Mouse (Mus musculus) MEL (cell line): ENCODE measurements at regions not wholly inside any gene's neighbourhood (a gene's known extent, or its start where the extent isn't known, plus 50 kb on each side); places are given as distances from the start of the nearest gene placed in this dataset.

ENCODE experiments used
- DNase-seq: peaks from one replicate; pipeline ENCODE4 v3.0.0; 2011; ENCODE audit warnings: low read depth, low spot score
- H3K27ac ChIP-seq: 2 replicates; pipeline ENCODE4 v1.5.1; 2012; ENCODE audit warnings: low read depth, mild to moderate bottlenecking, control low read depth, low read length, moderate library complexity; ENCODE audit not compliant: control insufficient read depth
- H3K27me3 ChIP-seq, 2 experiments: fragments of 150-350 bp in 1 of 2; sonication (generic) in 1 of 2; 2 replicates each; pipeline ENCODE4 v1.6.1; 2012; ENCODE audit warnings: low read length in 2 of 2, mild to moderate bottlenecking in 2 of 2, improper control_type of control experiment in 1 of 2, moderate library complexity in 1 of 2; ENCODE audit not compliant: insufficient read depth in 2 of 2, control insufficient read depth in 1 of 2
- H3K36me3 ChIP-seq, 2 experiments: 2 replicates each; pipeline ENCODE4 v1.6.1; 2012 to 2014; ENCODE audit warnings: low read length in 2 of 2, improper control_type of control experiment in 1 of 2, inconsistent platforms in 1 of 2, mild to moderate bottlenecking in 1 of 2; ENCODE audit not compliant: insufficient read depth in 2 of 2, control insufficient read depth in 1 of 2
- H3K4me1 ChIP-seq, 2 experiments: fragments of 150-350 bp in 1 of 2; sonication (generic) in 1 of 2; 2 replicates each; pipeline ENCODE4 v1.6.1; 2012; ENCODE audit warnings: low read length in 2 of 2, improper control_type of control experiment in 1 of 2, mild to moderate bottlenecking in 1 of 2; ENCODE audit not compliant: insufficient read depth in 2 of 2, control insufficient read depth in 1 of 2
- H3K4me3 ChIP-seq, 2 experiments: fragments of 150-350 bp in 1 of 2; sonication (generic) in 1 of 2; 2 replicates each; pipeline ENCODE4 v1.5.1; 2012; ENCODE audit warnings: low read depth in 2 of 2, low read length in 2 of 2, mild to moderate bottlenecking in 2 of 2, moderate library complexity in 2 of 2, control low read depth in 1 of 2, improper control_type of control experiment in 1 of 2; ENCODE audit not compliant: control insufficient read depth in 1 of 2, insufficient read depth in 1 of 2
- H3K79me2 ChIP-seq: 2 replicates; pipeline ENCODE4 v1.6.1; 2012; ENCODE audit warnings: mild to moderate bottlenecking, low read length, moderate library complexity; ENCODE audit not compliant: control insufficient read depth, poor library complexity, insufficient read depth
- H3K9ac ChIP-seq: 2 replicates; pipeline ENCODE4 v1.6.1; 2012; ENCODE audit warnings: low read depth, mild to moderate bottlenecking, control low read depth, low read length, moderate library complexity; ENCODE audit not compliant: control insufficient read depth, poor library complexity, severe bottlenecking
- H3K9me3 ChIP-seq: fragments of 150-350 bp; sonication (generic); replicated peaks from 2 replicates; pipeline ENCODE4 v1.6.1; 2012; ENCODE audit warnings: mild to moderate bottlenecking, low read length, improper control_type of control experiment, moderate library complexity; ENCODE audit not compliant: insufficient read depth
- BHLHE40 ChIP-seq: IDR thresholded peaks from 2 replicates; pipeline ENCODE4 v1.6.1; 2012; ENCODE audit warnings: low read depth, mild to moderate bottlenecking, inconsistent platforms, low read length, improper control_type of control experiment, borderline replicate concordance
- CHD2 ChIP-seq: IDR thresholded peaks from 2 replicates; pipeline ENCODE4 v1.6.1; 2011; ENCODE audit warnings: low read length, improper control_type of control experiment
- CTCF ChIP-seq, 3 experiments: IDR thresholded peaks in 2 of 3; conservative IDR thresholded peaks in 1 of 3; 2 replicates each; pipeline ENCODE4 v1.5.1; 2011 to 2012; ENCODE audit warnings: low read length in 3 of 3, low read depth in 2 of 3, mild to moderate bottlenecking in 2 of 3, improper control_type of control experiment in 1 of 3, inconsistent platforms in 1 of 3, mixed read lengths in 1 of 3, moderate library complexity in 1 of 3; ENCODE audit not compliant: control insufficient read depth in 1 of 3, insufficient read depth in 1 of 3, poor library complexity in 1 of 3, severe bottlenecking in 1 of 3
- E2F4 ChIP-seq: IDR thresholded peaks from 2 replicates; pipeline ENCODE4 v1.6.1; 2011; ENCODE audit warnings: low read depth, low read length, improper control_type of control experiment, borderline replicate concordance
- ELF1 ChIP-seq: IDR thresholded peaks from 2 replicates; pipeline ENCODE4 v1.6.1; 2014; ENCODE audit warnings: low read depth, mild to moderate bottlenecking, inconsistent platforms, low read length, improper control_type of control experiment, moderate library complexity
- EP300 ChIP-seq, 2 experiments: IDR thresholded peaks; 2 replicates each; pipeline ENCODE4 v1.6.1; 2011; ENCODE audit warnings: improper control_type of control experiment in 2 of 2, low read length in 2 of 2, low read depth in 1 of 2, mild to moderate bottlenecking in 1 of 2
- GABPA ChIP-seq: IDR thresholded peaks from 2 replicates; pipeline ENCODE4 v1.6.1; 2012; ENCODE audit warnings: low read depth, mild to moderate bottlenecking, inconsistent platforms, low read length, improper control_type of control experiment, moderate library complexity
- HCFC1 ChIP-seq: IDR thresholded peaks from 2 replicates; pipeline ENCODE4 v1.6.1; 2012; ENCODE audit warnings: low read depth, mild to moderate bottlenecking, inconsistent platforms, low read length, improper control_type of control experiment, moderate library complexity
- KAT2A ChIP-seq: conservative IDR thresholded peaks from 2 replicates; pipeline ENCODE4 v1.6.1; 2012; ENCODE audit warnings: low read depth, low read length, improper control_type of control experiment, inconsistent platforms
- MAX ChIP-seq: IDR thresholded peaks from 2 replicates; pipeline ENCODE4 v1.6.1; 2011; ENCODE audit warnings: low read length, improper control_type of control experiment
- MAZ ChIP-seq: IDR thresholded peaks from 2 replicates; pipeline ENCODE4 v1.6.1; 2012; ENCODE audit warnings: low read depth, mild to moderate bottlenecking, inconsistent platforms, low read length, improper control_type of control experiment
- MEF2A ChIP-seq: IDR thresholded peaks from 2 replicates; pipeline ENCODE4 v1.6.1; 2014; ENCODE audit warnings: low read depth, mild to moderate bottlenecking, inconsistent platforms, low read length, improper control_type of control experiment; ENCODE audit not compliant: poor library complexity, insufficient replicate concordance, severe bottlenecking; ENCODE audit errors: extremely low read depth
- MXI1 ChIP-seq: IDR thresholded peaks from 2 replicates; pipeline ENCODE4 v1.6.1; 2011; ENCODE audit warnings: mild to moderate bottlenecking, low read depth, low read length, improper control_type of control experiment
- MYB ChIP-seq: IDR thresholded peaks from 2 replicates; pipeline ENCODE4 v1.6.1; 2011; ENCODE audit warnings: mild to moderate bottlenecking, low read depth, low read length, improper control_type of control experiment
- NRF1 ChIP-seq: IDR thresholded peaks from 2 replicates; pipeline ENCODE4 v1.6.1; 2014; ENCODE audit warnings: low read depth, mild to moderate bottlenecking, inconsistent platforms, low read length, improper control_type of control experiment, moderate library complexity; ENCODE audit not compliant: poor library complexity, insufficient read depth, severe bottlenecking
- POLR2AphosphoS2 ChIP-seq: IDR thresholded peaks from 2 replicates; pipeline ENCODE4 v1.6.1; 2011; ENCODE audit warnings: low read length, improper control_type of control experiment
- RAD21 ChIP-seq: IDR thresholded peaks from 2 replicates; pipeline ENCODE4 v1.6.1; 2011; ENCODE audit warnings: mild to moderate bottlenecking, low read depth, low read length, improper control_type of control experiment
- SMC3 ChIP-seq: IDR thresholded peaks from 2 replicates; pipeline ENCODE4 v1.6.1; 2011; ENCODE audit warnings: low read depth, low read length, improper control_type of control experiment
- TAL1 ChIP-seq: IDR thresholded peaks from 2 replicates; pipeline ENCODE4 v1.6.1; 2012; ENCODE audit warnings: mild to moderate bottlenecking, inconsistent platforms, low read length, moderate library complexity, mixed read lengths
- TCF12 ChIP-seq: IDR thresholded peaks from 2 replicates; pipeline ENCODE4 v1.6.1; 2014; ENCODE audit warnings: low read depth, mild to moderate bottlenecking, inconsistent platforms, low read length, improper control_type of control experiment, moderate library complexity
- USF1 ChIP-seq: IDR thresholded peaks from 2 replicates; pipeline ENCODE4 v1.6.1; 2014; ENCODE audit warnings: low read depth, mild to moderate bottlenecking, inconsistent platforms, low read length, improper control_type of control experiment, moderate library complexity
- ZC3H11A ChIP-seq: IDR thresholded peaks from 2 replicates; pipeline ENCODE4 v1.6.1; 2012; ENCODE audit warnings: low read depth, mild to moderate bottlenecking, inconsistent platforms, low read length, improper control_type of control experiment
- ZNF384 ChIP-seq: IDR thresholded peaks from 2 replicates; pipeline ENCODE4 v1.6.1; 2012; ENCODE audit warnings: low read depth, mild to moderate bottlenecking, inconsistent platforms, low read length, improper control_type of control experiment

- Histone ChIP-seq H3K4me3 (no peak overlapping the region), H3K27me3 (peaks cover 0 to 6% of the 10 kb centered on the region in 2 experiments; a peak in 2 of 4 replicates), H3K9me3 (no peaks in the 10 kb centered on the region), H3K79me2 (no peaks in the 10 kb centered on the region), H3K9ac (0 out of 2 replicates have a peak overlapping the region, but pooled peaks have one; percentile 27), H3K36me3 (peaks cover 0 to 24% of the 10 kb centered on the region in 2 experiments; a peak in 2 of 4 replicates), H3K27ac (no peak overlapping the region; the same call in 1 of the 2 replicates), H3K4me1 (peaks cover 8 to 30% of the 10 kb centered on the region in 2 experiments)
- TF ChIP-seq MAZ (no peak), POLR2AphosphoS2 (no peak), CTCF (IDR thresholded peaks at IDR 0.05 in 2 of 3, conservative IDR thresholded peaks at IDR 0.05 in 1 of 3; ENCODE audit: control insufficient read depth in 1 of 3, insufficient read depth in 1 of 3, low read depth in 2 of 3, low read length in 3 of 3, poor library complexity in 1 of 3, severe bottlenecking in 1 of 3) (peak in 2 of 3 experiments; percentile 2 to 3; a peak in 1 of 6 replicates), KAT2A (no peak), RAD21 (no peak), MAX (0 out of 2 replicates have a peak, but pooled peaks have one; percentile 35)
- peak; percentile 48 for DNase-seq
These were observed 92.3 kb downstream of the 1700020N01Rik start for GRCm38 (mm10) chr10:21685122-21685798.

GRCm38 (mm10) chr10:21686060-21686459, 93.1 kb downstream of the 1700020N01Rik start:
- Histone ChIP-seq H3K4me3 (peak overlapping the region; percentile 11 to 18; a peak in 2 of 4 replicates), H3K9me3 (no peaks in the 10 kb centered on the region), H3K27me3 (peaks cover 0 to 5% of the 10 kb centered on the region in 2 experiments; a peak in 2 of 4 replicates), H3K79me2 (no peaks in the 10 kb centered on the region), H3K36me3 (peaks cover 0 to 24% of the 10 kb centered on the region in 2 experiments; a peak in 2 of 4 replicates), H3K4me1 (peaks cover 8 to 34% of the 10 kb centered on the region in 2 experiments)
- DNase-seq: peak; percentile 43
- 0 out of 2 replicates have a peak, but pooled peaks have one; percentile 8 for TF ChIP-seq ELF1
- TF ChIP-seq MYB: no peak
- no peak for TF ChIP-seq NRF1
- TF ChIP-seq, all 39 proteins: peak for 1
- Histone ChIP-seq H3K27ac (peak overlapping the region; percentile 49; the same call in 1 of the 2 replicates), H3K9ac (peak overlapping the region; percentile 29; the same call in 1 of the 2 replicates)

GRCm38 (mm10) chr10:21687484-21687883, 94.5 kb downstream of the 1700020N01Rik start:
- Histone ChIP-seq H3K79me2 (no peaks in the 10 kb centered on the region), H3K4me3 (peak overlapping the region; percentile 48 to 50), H3K4me1 (peaks cover 8 to 34% of the 10 kb centered on the region in 2 experiments), H3K27ac (peak overlapping the region; percentile 75), H3K9ac (peak overlapping the region; percentile 63), H3K27me3 (peaks cover 0 to 1% of the 10 kb centered on the region in 2 experiments; a peak in 2 of 4 replicates), H3K9me3 (no peaks in the 10 kb centered on the region), H3K36me3 (peaks cover 0 to 24% of the 10 kb centered on the region in 2 experiments; a peak in 2 of 4 replicates)
- DNase-seq: peak; percentile 81
- TF ChIP-seq CHD2: no peak
- TF ChIP-seq MXI1: peak; percentile 56; the same call in 1 of the 2 replicates
- no peak for TF ChIP-seq GABPA
- no peak for TF ChIP-seq TAL1
- no peak for TF ChIP-seq E2F4
- no peak for TF ChIP-seq SMC3
- TF ChIP-seq ELF1: no peak
- peak; percentile 53; the same call in 1 of the 2 replicates for TF ChIP-seq TCF12
- TF ChIP-seq MEF2A: no peak
- TF ChIP-seq BHLHE40: 0 out of 2 replicates have a peak, but pooled peaks have one; percentile 30
- no peak for TF ChIP-seq NRF1
- TF ChIP-seq HCFC1: no peak
- peak; percentile 69 for TF ChIP-seq ZNF384
- TF ChIP-seq POLR2AphosphoS2: no peak
- peak; percentile 95 for TF ChIP-seq USF1
- TF ChIP-seq KAT2A: no peak
- no peak for TF ChIP-seq ZC3H11A
- peak; percentile 48 to 73; a peak in 3 of 4 replicates for TF ChIP-seq EP300 (IDR thresholded peaks at IDR 0.05; ENCODE audit: low read depth in 1 of 2, low read length in 2 of 2)
